Mouse (Mus musculus) erythroblast, embryonic 14.5 days (primary cell): ENCODE data around the gene Cd33.

Experiments
- GATA1 ChIP-seq: IDR thresholded peaks from 2 replicates; pipeline ENCODE4 v1.6.1; 2012; ENCODE audit warnings: low read length, inconsistent platforms, mixed read lengths
- TAL1 ChIP-seq: IDR thresholded peaks from 3 replicates; pipeline ENCODE4 v1.6.1; 2012; ENCODE audit warnings: low read length, inconsistent platforms, mixed read lengths

DNA sequence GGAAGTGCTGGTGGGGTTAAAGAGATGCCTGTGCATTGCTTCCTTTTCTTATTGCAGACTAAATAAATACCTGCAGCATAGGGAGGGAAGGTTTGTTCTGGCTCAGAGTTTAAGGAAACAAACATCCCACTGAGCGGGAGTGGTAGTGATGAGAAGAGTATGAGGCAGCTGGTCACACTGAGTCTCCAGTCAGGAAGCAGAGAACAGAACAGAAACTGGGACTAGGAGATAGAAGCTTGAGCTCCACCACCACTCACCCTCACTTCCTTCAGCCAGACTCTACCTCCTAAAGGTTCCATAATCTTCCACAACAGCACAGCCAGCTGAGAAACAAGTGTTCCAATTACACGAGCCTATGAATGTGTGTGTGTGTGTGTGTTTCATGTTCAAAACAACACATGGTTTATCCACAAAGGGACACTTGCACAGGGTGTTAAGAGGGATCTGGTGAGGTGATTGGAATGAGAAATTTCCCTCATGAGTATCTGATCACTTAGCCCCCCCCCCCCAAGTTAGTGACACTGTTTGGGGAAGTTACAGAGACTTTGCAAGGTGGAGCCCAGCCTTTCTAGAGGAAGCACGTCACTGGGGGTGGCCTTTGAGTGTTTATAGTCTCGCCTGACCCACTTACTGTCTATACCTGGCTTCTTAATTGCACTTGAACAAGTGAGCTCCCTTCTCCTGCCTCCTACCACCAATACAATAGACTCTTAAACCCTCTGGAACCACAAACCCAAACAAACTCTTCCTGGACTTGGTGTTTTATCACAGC is 32.3 kb downstream of the Cd33 start:
- TF ChIP-seq TAL1 (no peak), GATA1 (no peak)
